Mouse (Mus musculus) urinary bladder, postnatal 25 days (tissue): ENCODE measurements at regions not wholly inside any gene's neighbourhood (a gene's known extent, or its start where the extent isn't known, plus 50 kb on each side); places are given as distances from the start of the nearest gene placed in this dataset.

ENCODE experiments used
- DNase-seq: peaks from one replicate; pipeline ENCODE4 v3.0.0; 2022; ENCODE audit warnings: low spot score

GRCm38 (mm10) chr13:105377038-105377437, 66.4 kb upstream of the Htr1a start:
- DNase-seq: peak; percentile 55

- DNase-seq: no peak
Measured at GRCm38 (mm10) chr13:105378587-105378986, 64.9 kb upstream of the Htr1a start.

- no peak for DNase-seq
Measured at GRCm38 (mm10) chr13:105387016-105387772, 56.2 kb upstream of the Htr1a start.
